Mouse (Mus musculus): ENCODE data around the gene Cfap77.

DNA sequence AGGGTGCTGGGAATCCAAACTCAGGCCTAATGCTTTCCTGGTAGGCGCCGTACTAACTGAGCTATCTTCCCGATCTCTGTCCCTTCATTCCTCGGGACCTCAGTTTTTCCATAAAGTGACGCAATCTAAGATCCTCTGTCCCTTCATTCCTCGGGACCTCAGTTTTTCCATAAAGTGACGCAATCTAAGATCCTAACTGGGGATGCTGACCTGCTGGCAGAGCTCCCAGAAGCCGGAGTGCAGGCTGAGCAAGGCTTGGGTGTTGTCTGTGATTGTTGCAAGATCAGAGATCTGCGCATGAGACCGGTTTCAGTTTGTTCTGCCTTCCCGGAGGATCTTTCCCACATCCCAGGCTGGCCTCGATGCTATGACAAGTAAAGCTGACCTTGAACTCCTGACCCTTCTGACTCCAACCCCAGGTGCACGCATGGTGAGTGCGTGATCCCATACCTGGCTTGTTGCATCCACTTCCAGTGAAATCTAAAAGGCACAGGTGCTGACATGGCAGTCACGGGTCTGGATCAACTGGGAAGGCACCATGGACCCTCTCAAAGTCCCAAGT, 93.8 kb downstream of the Cfap77 start:
- TF ChIP-seq CTCF (IDR thresholded peaks at IDR 0.05; ENCODE audit: low read depth, low read length) = no peak
- TF ChIP-seq POLR2A (IDR thresholded peaks at IDR 0.05; ENCODE audit: borderline replicate concordance, low read depth, low read length) = no peak
